Mouse (Mus musculus): ENCODE data around the gene Rab9.

GRCm38 (mm10) chrX:166478631-166479364, 869 bp downstream of the Rab9 start:
- TF ChIP-seq CTCF (IDR thresholded peaks at IDR 0.05) (no peak), EP300 (IDR thresholded peaks at IDR 0.05) (no peak)
